Mouse (Mus musculus): Measurements from ENCODE around the gene Cdc42ep5. TPM values are rescaled to one million over a fixed set of nuclear protein-coding genes. Genes with fewer than 3 reads are reported as not detected.

Cdc42ep5 gene
- total RNA-seq, 2 experiments from 2014 or later = 35.5 to 48.5 TPM

- DNase-seq = no peak
These were observed 18.1 kb downstream of the Cdc42ep5 start for GRCm38 (mm10) chr7:4146241-4147180.

- peak; percentile 71 to 79 for DNase-seq
These were observed 19.0 kb downstream of the Cdc42ep5 start for GRCm38 (mm10) chr7:4145552-4146190.

- no peak for DNase-seq
These were observed 19.7 kb downstream of the Cdc42ep5 start for GRCm38 (mm10) chr7:4144766-4145551.

GRCm38 (mm10) chr7:4144046-4144445 is 20.6 kb downstream of the Cdc42ep5 start:
- DNase-seq = no peak

GRCm38 (mm10) chr7:4143506-4143905 is 21.2 kb downstream of the Cdc42ep5 start:
- no peak for DNase-seq

GRCm38 (mm10) chr7:4142796-4143445 is 21.7 kb downstream of the Cdc42ep5 start:
- no peak for DNase-seq

- no peak for DNase-seq
These were observed 22.9 kb downstream of the Cdc42ep5 start for GRCm38 (mm10) chr7:4141648-4142325.

- no peak for DNase-seq
These were observed 25.3 kb downstream of the Cdc42ep5 start for GRCm38 (mm10) chr7:4139391-4139790.

GRCm38 (mm10) chr7:4138671-4139070 is 26.0 kb downstream of the Cdc42ep5 start:
- no peak for DNase-seq

GRCm38 (mm10) chr7:4138181-4138580 is 26.5 kb downstream of the Cdc42ep5 start:
- DNase-seq = no peak

- no peak for DNase-seq
These were observed 26.9 kb downstream of the Cdc42ep5 start for GRCm38 (mm10) chr7:4137746-4138145.

- peak; percentile 99 for DNase-seq
These were observed 27.7 kb downstream of the Cdc42ep5 start, which contains the start of gene Leng8 for GRCm38 (mm10) chr7:4136771-4137531. TSS of gene Leng8 (plus strand) at chr7:4137039.

- DNase-seq = no peak
These were observed 28.3 kb downstream of the Cdc42ep5 start for GRCm38 (mm10) chr7:4136404-4136770.

- no peak for DNase-seq
These were observed 29.7 kb downstream of the Cdc42ep5 start for GRCm38 (mm10) chr7:4134911-4135310.

- DNase-seq = no peak
These were observed 31.7 kb downstream of the Cdc42ep5 start for GRCm38 (mm10) chr7:4132998-4133397.

GRCm38 (mm10) chr7:4132581-4132980 is 32.1 kb downstream of the Cdc42ep5 start:
- DNase-seq = no peak

GRCm38 (mm10) chr7:4131964-4132363 is 32.7 kb downstream of the Cdc42ep5 start:
- no peak for DNase-seq

- DNase-seq = peak; percentile 79 to 87
These were observed 33.8 kb downstream of the Cdc42ep5 start for GRCm38 (mm10) chr7:4130686-4131452.

- no peak for DNase-seq
These were observed 35.8 kb downstream of the Cdc42ep5 start for GRCm38 (mm10) chr7:4128860-4129259.

GRCm38 (mm10) chr7:4127894-4128293 is 36.8 kb downstream of the Cdc42ep5 start:
- DNase-seq = no peak
